Mouse (Mus musculus) hindbrain, embryonic 12.5 days (tissue): ENCODE results near the gene Olfr958. TPM values are rescaled to one million over a fixed set of nuclear protein-coding genes. Genes with fewer than 3 reads are reported as not detected.

Experiments used
- ATAC-seq: fragments of 200-750 bp; cut with Nextera tagmentation; 2 replicates; pipeline ENCODE4 v1.8.0; 2017; ENCODE audit warnings: moderate TSS enrichment; ENCODE audit not compliant: low FRiP score
- H3K27ac ChIP-seq: fragments of 300-500 bp; sonication (generic); 2 replicates; pipeline ENCODE4 v1.5.1; 2016; ENCODE audit warnings: mild to moderate bottlenecking
- H3K27me3 ChIP-seq: fragments of 300-500 bp; sonication (generic); 2 replicates; pipeline ENCODE4 v1.6.1; 2016; ENCODE audit warnings: mild to moderate bottlenecking
- H3K36me3 ChIP-seq: fragments of 300-500 bp; sonication (generic); 2 replicates; pipeline ENCODE4 v1.6.1; 2016; ENCODE audit warnings: mild to moderate bottlenecking
- H3K4me1 ChIP-seq: fragments of 300-500 bp; sonication (generic); 2 replicates; pipeline ENCODE4 v1.6.1; 2016
- H3K4me2 ChIP-seq: fragments of 300-500 bp; sonication (generic); replicated peaks from 2 replicates; pipeline ENCODE4 v1.6.1; 2016; ENCODE audit warnings: mild to moderate bottlenecking
- H3K4me3 ChIP-seq: fragments of 300-500 bp; sonication (generic); 2 replicates; pipeline ENCODE4 v1.5.1; 2016; ENCODE audit warnings: mild to moderate bottlenecking
- H3K9ac ChIP-seq: fragments of 300-500 bp; sonication (generic); 2 replicates; pipeline ENCODE4 v1.6.1; 2016; ENCODE audit warnings: mild to moderate bottlenecking, moderate library complexity
- H3K9me3 ChIP-seq: fragments of 300-500 bp; sonication (generic); replicated peaks from 2 replicates; pipeline ENCODE4 v1.6.1; 2016; ENCODE audit warnings: mild to moderate bottlenecking
- WGBS: fragments of 180-500 bp; shearing (Covaris S2); methylation state at CpG from one replicate; pipeline ENCODE4 v1.1.7; 2016; 5-methylcytosine and 5-hydroxymethylcytosine counted together
- polyA plus RNA-seq: library from polyadenylated mRNA; unstranded; fragments of >200 nt; fragmentation: Nextera tagmentation; extraction: Ambion mirVana; gene quantifications from 2 replicates; pipeline ENCODE4 v1.2.1, GENCODE M21; 2016

Olfr958 gene
- polyA plus RNA-seq, 1 experiment from 2014 or later = not detected

DNA sequence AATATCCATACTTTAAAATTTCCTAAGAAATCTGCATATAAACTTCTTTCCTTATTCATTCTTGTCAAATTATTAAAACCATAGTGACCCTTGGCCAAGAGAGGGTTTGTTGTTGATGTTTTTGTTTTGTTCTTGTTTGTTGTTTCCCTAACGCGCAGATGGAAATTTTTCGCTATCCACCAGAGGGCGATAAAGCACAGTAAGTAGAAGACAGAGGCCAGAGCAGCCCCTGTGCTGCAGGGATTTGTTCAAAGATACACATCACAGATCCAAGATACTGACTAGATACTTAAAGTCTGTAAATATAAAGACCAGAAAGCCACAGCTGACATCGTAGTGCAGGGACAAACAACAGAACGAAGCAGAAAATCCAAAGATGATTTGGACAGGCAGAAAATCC is 44.9 kb downstream of the Olfr958 start:
- H3K27me3 ChIP-seq = no peaks in the 10 kb centered on the region
- H3K4me1 ChIP-seq = no peaks in the 10 kb centered on the region
- no peak overlapping the region for H3K4me3 ChIP-seq
- peak; percentile 83 for ATAC-seq
- H3K9ac ChIP-seq = no peak overlapping the region
- H3K36me3 ChIP-seq = no peaks in the 10 kb centered on the region
- no peak overlapping the region for H3K27ac ChIP-seq
- 13% methylated on average over 6 of the region's 6 CpGs for WGBS
- H3K9me3 ChIP-seq = no peaks in the 10 kb centered on the region
- no peak overlapping the region for H3K4me2 ChIP-seq

Other genes starting within 250 kb of the Olfr958 start
- gene Olfr948, start 228.0 kb downstream of the Olfr958 start, polyA plus RNA-seq = not detected in 2 replicates
- not detected in 2 replicates for gene Olfr951, start 166.6 kb downstream of the Olfr958 start, polyA plus RNA-seq
- not detected in 2 replicates for gene Olfr952, start 126.9 kb downstream of the Olfr958 start, polyA plus RNA-seq
- not detected in 2 replicates for gene Olfr954, start 97.4 kb downstream of the Olfr958 start, polyA plus RNA-seq
- not detected in 2 replicates for gene Olfr955, start 82.1 kb downstream of the Olfr958 start, polyA plus RNA-seq
- gene Olfr44, start 60.1 kb downstream of the Olfr958 start, polyA plus RNA-seq = not detected in 2 replicates
- gene Olfr957, start 38.2 kb downstream of the Olfr958 start, polyA plus RNA-seq = not detected in 2 replicates
- gene Olfr959, start 21.5 kb upstream of the Olfr958 start, polyA plus RNA-seq = not detected in 2 replicates
- 30.6 and 34.7 TPM in 2 replicates for gene AW551984, start 50.3 kb upstream of the Olfr958 start, polyA plus RNA-seq
- not detected in 2 replicates for gene Olfr148, start 56.6 kb upstream of the Olfr958 start, polyA plus RNA-seq
- gene Olfr960, start 67.3 kb upstream of the Olfr958 start, polyA plus RNA-seq = not detected in 2 replicates
- gene Olfr961, start 91.0 kb upstream of the Olfr958 start, polyA plus RNA-seq = not detected in 2 replicates
- not detected in 2 replicates for gene Olfr963, start 113.2 kb upstream of the Olfr958 start, polyA plus RNA-seq
- not detected in 2 replicates for gene Olfr149, start 153.1 kb upstream of the Olfr958 start, polyA plus RNA-seq
- not detected in 2 replicates for gene Olfr965, start 157.3 kb upstream of the Olfr958 start, polyA plus RNA-seq
- gene Olfr150, start 176.9 kb upstream of the Olfr958 start, polyA plus RNA-seq = not detected in 2 replicates
- gene Olfr967, start 192.2 kb upstream of the Olfr958 start, polyA plus RNA-seq = not detected in 2 replicates
- not detected in 2 replicates for gene Olfr968, start 229.2 kb upstream of the Olfr958 start, polyA plus RNA-seq
- gene Olfr969, start 236.9 kb upstream of the Olfr958 start, polyA plus RNA-seq = not detected in 2 replicates